Mouse (Mus musculus) embryo, embryonic 11 days (tissue): ENCODE measurements around the gene Grxcr1.

ENCODE experiments used
- DNase-seq: peaks from one replicate; pipeline ENCODE4 v3.0.0-alpha.2; 2015

Gene Grxcr1

GRCm38 (mm10) chr5:68097665-68098624, 66.3 kb downstream of the Grxcr1 start:
- no peak for DNase-seq

- peak; percentile 24 for DNase-seq
Observed at GRCm38 (mm10) chr5:68112430-68113036, 80.9 kb downstream of the Grxcr1 start.

- peak; percentile 25 for DNase-seq
Observed at GRCm38 (mm10) chr5:68120880-68121279, 89.2 kb downstream of the Grxcr1 start.

GRCm38 (mm10) chr5:68122883-68123282, 91.2 kb downstream of the Grxcr1 start:
- DNase-seq: no peak

GRCm38 (mm10) chr5:68125478-68125877, 93.8 kb downstream of the Grxcr1 start:
- no peak for DNase-seq

GRCm38 (mm10) chr5:68128421-68128820, 96.8 kb downstream of the Grxcr1 start:
- peak; percentile 75 for DNase-seq

- no peak for DNase-seq
Observed at GRCm38 (mm10) chr5:68128821-68129608, 97.4 kb downstream of the Grxcr1 start.

GRCm38 (mm10) chr5:68146818-68147217, 115.2 kb downstream of the Grxcr1 start:
- DNase-seq: no peak

GRCm38 (mm10) chr5:68149946-68150345, 118.3 kb downstream of the Grxcr1 start:
- DNase-seq: no peak

- no peak for DNase-seq
Observed at GRCm38 (mm10) chr5:68150347-68151043, 118.9 kb downstream of the Grxcr1 start.

GRCm38 (mm10) chr5:68162503-68162902, 130.9 kb downstream of the Grxcr1 start:
- no peak for DNase-seq

- no peak for DNase-seq
Observed at GRCm38 (mm10) chr5:68165954-68166353, 134.3 kb downstream of the Grxcr1 start.
